Mouse (Mus musculus) right cerebral cortex, postnatal 36 days (tissue): ENCODE results near the gene Cryzl2.

Source experiments
- DNase-seq, 2 experiments: peaks; one replicate each; pipeline ENCODE4 v3.0.0; 2022; ENCODE audit warnings: low spot score in 2 of 2, mixed read lengths in 1 of 2

The Cryzl2 gene

GRCm38 (mm10) chr1:157472716-157473115, 14.3 kb downstream of the Cryzl2 start:
- DNase-seq, result no peak

DNA sequence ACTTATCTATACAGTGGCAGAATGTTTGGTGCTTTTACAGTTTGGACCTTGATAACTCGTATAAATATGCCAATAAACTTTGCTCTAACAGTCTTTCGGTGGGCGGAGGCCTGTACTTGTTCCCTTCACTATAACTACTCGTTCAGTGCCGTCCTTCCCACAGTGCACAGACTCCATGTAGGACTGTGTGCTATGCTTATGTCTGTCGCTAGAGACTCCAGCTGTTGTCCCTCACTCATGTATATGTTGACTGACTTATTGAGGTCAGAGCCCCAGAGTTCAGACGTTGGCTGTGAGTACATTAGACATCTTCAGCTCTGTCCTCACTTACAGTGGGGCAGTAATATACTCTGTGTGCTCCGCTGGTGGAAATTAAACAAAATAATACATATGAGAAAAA, 16.5 kb downstream of the Cryzl2 start:
- DNase-seq, result no peak

- DNase-seq, result peak; percentile 39 to 62
Measured at GRCm38 (mm10) chr1:157476231-157476630, 17.9 kb downstream of the Cryzl2 start.

- no peak for DNase-seq
Measured at GRCm38 (mm10) chr1:157480090-157480489, 21.7 kb downstream of the Cryzl2 start.

DNA sequence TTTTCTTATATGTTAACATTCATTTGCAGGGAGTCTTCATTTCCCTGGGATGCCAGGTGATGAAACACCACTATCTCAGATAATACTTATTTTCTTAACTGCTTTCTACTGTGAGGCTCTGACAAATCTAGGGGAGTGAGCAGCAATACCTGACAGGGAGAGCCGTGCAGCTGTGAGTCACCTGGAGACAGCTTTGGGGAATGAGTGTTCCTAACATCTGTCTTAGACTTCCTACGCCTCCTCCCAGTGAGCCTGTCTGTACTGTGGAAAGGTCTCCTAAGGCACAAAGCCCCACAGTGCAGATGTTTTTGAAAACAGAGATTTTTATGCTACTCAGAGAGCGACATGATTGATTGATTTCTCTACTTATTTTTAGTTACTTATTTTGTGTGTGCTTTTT, 22.5 kb downstream of the Cryzl2 start:
- no peak for DNase-seq

- DNase-seq, result no peak
Measured at GRCm38 (mm10) chr1:157481666-157482065, 23.3 kb downstream of the Cryzl2 start.

DNA sequence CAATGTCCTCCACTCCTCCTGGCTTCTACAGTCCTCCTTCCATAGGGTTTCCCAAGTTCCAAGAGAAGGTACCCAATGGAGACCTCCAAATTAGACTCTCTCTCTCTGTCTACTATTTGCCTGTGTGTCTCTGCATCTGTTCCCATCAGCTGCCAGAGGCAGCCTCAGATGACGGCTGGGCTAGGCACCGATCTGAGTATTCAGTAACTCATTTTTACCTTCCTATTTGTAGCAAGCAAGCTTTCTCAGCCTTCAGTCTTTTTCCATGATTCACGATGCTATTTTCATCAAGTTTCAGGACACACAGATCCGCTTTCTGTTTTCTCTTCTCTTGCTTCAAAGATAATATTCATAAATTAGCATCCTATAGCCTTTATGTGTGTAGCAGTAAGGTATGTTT, 25.8 kb downstream of the Cryzl2 start:
- peak in 1 of 2 experiments; percentile 65 for DNase-seq

DNA sequence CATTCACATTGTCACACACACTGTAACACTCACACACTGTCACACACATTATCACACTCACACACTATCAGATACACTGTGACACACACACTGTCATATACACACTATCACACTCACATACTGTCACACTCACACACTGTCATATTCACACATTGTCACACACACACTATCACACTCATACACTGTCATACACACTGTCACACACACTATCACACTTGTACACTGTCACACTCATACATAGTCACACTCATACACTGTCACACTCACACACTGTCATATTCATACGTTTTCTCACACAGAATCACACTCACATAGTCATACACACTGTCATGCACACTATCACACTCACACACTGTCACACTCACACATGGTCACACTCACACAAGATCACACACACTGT, 42.3 kb downstream of the Cryzl2 start:
- DNase-seq, result no peak

DNA sequence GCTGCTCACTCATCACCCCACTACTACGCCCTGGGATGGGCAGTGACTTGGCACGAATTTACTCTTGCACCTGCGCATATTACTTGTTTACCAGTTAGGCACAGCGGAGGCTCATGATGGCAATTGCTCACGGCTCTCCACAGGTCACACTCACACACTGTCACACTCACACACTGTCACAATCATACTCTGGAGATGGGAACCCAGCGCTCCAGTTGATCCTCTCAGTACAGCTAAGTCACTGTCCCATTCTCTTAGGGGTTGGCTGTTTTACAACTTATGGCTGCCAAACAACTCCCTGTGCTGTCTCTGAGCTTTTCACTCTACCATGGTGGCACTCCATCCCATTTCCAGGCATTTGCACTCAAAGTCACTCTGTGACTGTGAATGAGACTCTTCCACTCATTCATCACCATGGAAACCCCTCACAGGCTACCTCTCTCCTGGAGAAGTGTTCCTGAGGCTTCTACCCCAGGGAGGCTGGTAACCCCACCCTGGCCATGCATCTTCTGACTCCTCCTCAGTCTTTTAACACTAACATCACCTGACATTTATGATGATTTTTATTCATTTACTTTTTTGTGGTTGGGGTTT, 43.1 kb downstream of the Cryzl2 start:
- DNase-seq, result no peak

DNA sequence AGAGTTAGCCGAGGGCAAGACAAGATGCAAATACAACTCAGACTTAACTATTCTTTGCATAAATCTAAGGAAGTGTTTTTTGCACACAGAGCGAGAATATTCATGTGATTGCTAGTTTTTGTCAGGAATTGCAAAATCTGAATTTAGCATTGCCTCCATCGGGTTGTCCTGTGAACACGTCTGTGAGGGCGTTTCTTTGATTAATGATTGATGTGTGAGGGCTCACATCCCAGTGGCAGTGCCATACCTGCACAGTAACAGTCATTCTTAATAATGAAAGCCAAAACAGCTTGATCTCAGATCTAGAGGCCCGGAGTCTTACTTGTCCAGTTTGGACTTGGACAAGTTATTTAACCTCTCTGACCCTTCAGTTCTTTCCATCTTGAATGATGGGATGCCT, 44.7 kb downstream of the Cryzl2 start:
- no peak for DNase-seq

DNA sequence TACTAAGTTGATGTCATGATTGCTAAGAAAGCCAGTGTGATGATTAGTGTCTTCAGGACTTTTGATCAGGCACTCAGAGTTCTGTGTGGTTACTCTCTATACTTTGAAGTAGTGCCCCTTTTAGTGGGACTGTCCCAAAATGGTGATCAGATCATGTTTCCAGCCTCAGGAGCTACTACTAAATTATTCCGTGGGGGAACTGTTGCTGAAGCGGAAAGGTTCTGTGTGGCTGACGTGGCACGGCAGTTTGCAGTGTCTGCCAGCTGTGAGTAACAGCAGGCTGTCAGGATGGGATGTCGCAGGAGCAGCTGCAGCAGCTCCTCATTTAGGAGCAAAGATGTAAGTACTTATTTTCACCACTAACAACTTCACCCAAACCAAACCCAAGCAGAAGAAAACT, 48.1 kb downstream of the Cryzl2 start, which contains the start of gene Sec16b:
Gene Sec16b (plus strand): TSS at position 207 of the 400 bp plus-strand sequence.
- DNase-seq, result no peak

DNA sequence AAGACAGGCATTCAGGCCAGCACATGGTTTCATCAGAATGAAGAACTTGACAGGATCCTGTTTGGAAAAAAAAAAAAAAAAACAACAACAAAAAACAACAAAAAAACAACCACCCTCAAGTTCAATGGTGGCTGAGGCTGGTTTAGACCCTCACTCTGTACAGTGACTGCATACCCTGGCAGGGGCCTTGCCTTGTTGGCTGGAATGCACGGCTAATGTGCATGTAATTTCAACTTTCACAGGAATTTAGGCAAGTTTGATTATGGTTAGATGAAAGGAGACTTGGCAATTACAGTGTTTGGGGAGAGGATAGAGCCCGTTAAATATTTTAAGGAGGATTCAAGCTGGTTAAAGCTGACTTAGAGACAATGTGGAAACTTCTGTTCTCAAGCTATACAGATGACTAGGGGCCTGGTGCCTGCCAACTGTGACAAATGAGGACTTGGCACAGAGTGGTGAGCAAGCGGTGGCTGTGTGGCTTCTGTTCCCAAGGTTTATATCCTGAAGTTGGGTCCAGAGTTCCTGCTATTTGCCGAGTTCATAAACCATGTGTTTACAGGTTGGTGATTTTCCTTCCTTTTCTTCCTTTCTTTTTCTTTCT, 48.7 kb downstream of the Cryzl2 start:
- DNase-seq, result no peak

- no peak for DNase-seq
Measured at GRCm38 (mm10) chr1:157507814-157508213, 49.4 kb downstream of the Cryzl2 start.

- peak in 1 of 2 experiments; percentile 39 for DNase-seq
Measured at GRCm38 (mm10) chr1:157512690-157513448, 54.5 kb downstream of the Cryzl2 start.

DNA sequence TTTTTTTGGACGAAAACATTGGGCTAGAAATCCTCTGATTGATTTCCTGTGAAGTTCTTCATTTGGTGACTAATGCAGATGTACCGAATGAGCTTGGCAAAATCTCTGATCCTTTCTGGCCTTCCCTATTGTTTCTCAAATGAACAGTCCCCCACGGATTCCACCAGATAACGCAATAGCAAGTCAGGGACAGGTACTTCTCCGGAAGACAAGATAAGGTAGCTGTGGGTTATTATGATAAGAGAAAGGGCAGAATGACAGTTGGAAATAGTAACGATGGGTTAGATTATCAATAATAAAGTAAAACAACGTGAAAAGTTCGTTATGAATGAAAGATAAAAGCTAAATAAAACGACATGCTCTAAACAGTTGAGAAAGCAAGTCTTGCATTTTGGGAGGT, 55.2 kb downstream of the Cryzl2 start:
- no peak for DNase-seq

DNA sequence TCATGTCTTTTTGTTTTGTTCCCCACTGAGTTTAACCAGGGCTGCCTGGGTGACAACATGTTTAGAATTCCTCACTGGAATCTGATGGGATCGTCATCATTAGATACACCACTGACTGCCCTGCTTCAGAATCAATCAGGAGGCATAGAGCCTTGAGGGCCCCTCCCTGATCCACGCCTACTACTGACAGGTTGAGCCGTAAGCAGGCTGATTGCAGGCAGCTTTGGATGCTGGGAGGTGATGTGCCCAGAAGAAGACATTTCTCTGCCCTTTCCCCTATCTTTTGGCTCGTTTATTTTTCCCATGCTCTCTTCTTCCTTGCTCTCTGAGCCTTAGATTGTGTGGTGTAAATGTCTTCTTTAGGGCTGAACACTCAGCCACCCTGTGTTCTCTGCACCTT, 55.9 kb downstream of the Cryzl2 start:
- DNase-seq, result no peak

DNA sequence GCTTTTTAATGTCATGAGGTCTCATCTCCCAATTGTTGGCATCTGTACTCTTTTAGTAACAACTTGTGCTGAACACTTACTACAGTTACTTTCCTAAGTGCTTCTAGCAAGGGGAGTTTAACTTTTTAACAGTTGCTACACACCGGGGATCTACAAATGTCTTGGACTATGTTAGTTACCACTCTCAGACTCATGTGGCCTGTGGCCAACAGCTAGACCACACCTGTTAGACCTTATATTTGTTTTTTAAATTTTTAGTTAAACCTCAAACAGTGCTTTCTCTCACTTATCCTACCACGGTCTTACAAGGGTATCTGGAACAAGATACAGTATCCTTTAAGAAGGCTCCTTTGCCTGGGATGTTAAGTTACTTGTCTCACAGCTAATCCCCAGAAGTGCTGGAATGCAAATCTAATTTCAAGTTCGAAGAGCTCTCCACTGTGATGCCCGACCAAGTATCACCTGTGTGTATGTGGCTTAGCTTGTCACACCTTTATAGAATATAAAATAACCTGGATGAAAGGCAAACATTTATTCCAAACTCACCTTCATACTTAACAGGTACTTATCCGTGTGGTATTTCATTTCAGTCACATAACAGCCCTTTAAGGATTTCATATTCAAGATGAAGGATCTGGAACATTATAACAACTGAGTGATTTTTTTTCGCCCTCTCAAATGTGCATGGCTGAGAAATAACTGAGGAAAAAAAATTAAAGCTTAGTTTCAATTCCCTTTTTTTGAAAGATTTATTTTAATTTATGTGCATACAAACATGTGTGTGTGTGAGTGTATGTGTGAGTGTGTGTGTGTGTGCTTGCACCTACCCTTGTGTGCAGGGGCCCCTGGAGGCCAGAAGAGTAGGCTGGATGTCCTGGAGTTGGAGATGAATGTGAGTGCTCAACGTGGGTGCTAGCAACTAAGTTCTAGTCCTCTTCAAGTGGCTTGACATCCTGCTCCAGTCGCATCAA, 58.7 kb downstream of the Cryzl2 start:
- DNase-seq, result no peak

DNA sequence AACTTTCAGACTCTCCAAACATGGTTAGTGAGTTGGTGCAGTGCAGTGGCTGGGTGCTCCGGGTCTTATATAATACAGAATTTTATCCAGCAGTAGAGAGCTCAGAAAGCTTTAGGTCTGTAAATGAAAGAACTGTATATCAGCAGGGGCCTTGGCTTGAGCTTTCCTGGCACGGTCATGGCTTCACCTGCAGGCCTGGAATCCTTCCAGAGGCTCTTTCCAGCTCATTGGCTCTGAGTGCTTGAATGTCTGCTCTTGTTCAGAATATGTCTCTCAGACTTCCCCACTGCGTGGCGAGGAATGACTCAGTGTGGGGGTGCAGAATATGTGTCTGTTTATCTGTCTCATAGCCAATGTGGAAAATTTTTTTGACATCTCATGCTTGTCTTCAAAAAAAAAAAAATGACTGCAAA, 59.7 kb downstream of the Cryzl2 start:
- peak; percentile 77 to 82 for DNase-seq

- DNase-seq, result no peak
Measured at GRCm38 (mm10) chr1:157519396-157519795, 61.0 kb downstream of the Cryzl2 start.

GRCm38 (mm10) chr1:157522322-157522721, 63.9 kb downstream of the Cryzl2 start:
- DNase-seq, result no peak

- DNase-seq, result no peak
Measured at GRCm38 (mm10) chr1:157524775-157525174, 66.4 kb downstream of the Cryzl2 start.
